Mouse (Mus musculus): ENCODE measurements around the gene Hpf1. TPM values are rescaled to one million over a fixed set of nuclear protein-coding genes. Genes with fewer than 3 reads are reported as not detected.

Hpf1 gene
- polyA plus RNA-seq, 1 experiment from 2014 or later, result 48.9 TPM

DNA sequence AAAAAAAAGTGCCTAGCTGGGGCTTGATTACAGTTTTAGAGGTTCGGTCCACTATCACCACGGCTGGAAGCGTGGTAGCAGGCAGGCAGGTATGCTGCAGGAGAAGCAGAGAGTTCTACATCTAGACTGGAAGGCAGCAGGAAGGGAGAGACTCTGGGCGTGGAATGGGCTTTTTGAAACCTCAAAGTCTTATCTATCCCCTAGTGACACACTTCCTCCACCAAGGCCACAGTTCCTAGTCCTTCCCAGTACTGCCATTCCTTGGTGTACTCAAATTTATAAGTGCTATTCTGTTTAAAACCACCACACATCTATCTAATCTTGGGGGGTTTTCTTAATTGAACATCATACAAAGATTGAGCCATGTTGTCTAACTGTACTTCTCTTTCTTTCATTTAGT is 1.5 kb downstream of the Hpf1 start:
- no peak for ATAC-seq
- in situ Hi-C loops (cut with MboI; ENCODE audit: low pct_unique_long_range_greater_than_20kb), result no loop called here
- no peak for TF ChIP-seq CTCF (IDR thresholded peaks at IDR 0.05)
- DNase-seq (ENCODE audit: low read depth, low spot score), result no peak
- H3K27me3 ChIP-seq, result no peaks in the 10 kb centered on the region
- POLR2A ChIA-PET, result no interaction called here
- CTCF ChIA-PET, result interaction anchor here (0.7 to 1.4 kb wide), 3 partner anchors 9 to 13 kb away, joined by 3 read pairs; no protein-coding TSS in a partner anchor

DNA sequence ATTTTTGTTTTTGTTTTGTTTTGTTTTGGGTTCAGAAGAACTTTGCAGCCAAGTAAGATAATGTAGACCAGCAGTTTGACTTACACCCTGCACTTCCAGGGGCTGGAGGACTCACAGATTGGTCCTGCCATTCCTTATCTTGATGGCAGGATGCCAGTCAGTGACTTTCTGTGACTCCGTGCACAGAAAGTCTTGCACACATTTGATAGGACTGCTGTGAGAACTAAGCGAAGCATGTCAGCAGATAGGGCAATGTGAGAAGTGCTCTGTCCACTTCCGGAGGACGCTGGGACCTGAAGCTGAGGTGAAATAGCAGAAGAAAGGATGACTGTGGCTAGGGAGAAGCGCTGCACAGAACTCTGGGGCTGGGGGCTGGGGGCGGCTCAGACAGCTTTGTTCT is 5.7 kb downstream of the Hpf1 start:
- ATAC-seq (no peak), DNase-seq (ENCODE audit: low read depth, low spot score) (no peak)
- no peak for TF ChIP-seq CTCF (IDR thresholded peaks at IDR 0.05)
- H3K27me3 ChIP-seq, result no peaks in the 10 kb centered on the region
- in situ Hi-C loops (cut with MboI; ENCODE audit: low pct_unique_long_range_greater_than_20kb), result no loop called here
- ChIA-PET POLR2A (no interaction called here), CTCF (interaction anchor here (0.6 to 1.4 kb wide), 2 partner anchors 57 kb away, joined by 3 read pairs; no protein-coding TSS in a partner anchor)

GRCm38 (mm10) chr8:60900147-60900546 is 9.9 kb downstream of the Hpf1 start:
- no peak for TF ChIP-seq CTCF (IDR thresholded peaks at IDR 0.05)
- CTCF ChIA-PET, result no interaction called here
- DNase-seq (ENCODE audit: low read depth, low spot score) (no peak), ATAC-seq (no peak)
- POLR2A ChIA-PET, result no interaction called here
- no peaks in the 10 kb centered on the region for H3K27me3 ChIP-seq
- in situ Hi-C loops (cut with MboI; ENCODE audit: low pct_unique_long_range_greater_than_20kb), result no loop called here

GRCm38 (mm10) chr8:60912081-60912480 is 21.9 kb downstream of the Hpf1 start:
- H3K27me3 ChIP-seq, result no peaks in the 10 kb centered on the region
- ChIA-PET POLR2A (interaction anchor here (0.6 kb wide), 1 partner anchor 33 kb away, joined by 3 read pairs; no protein-coding TSS in a partner anchor), CTCF (no interaction called here)
- TF ChIP-seq CTCF (IDR thresholded peaks at IDR 0.05), result no peak
- in situ Hi-C loops (cut with MboI; ENCODE audit: low pct_unique_long_range_greater_than_20kb), result no loop called here
- DNase-seq (ENCODE audit: low read depth, low spot score), result no peak
- ATAC-seq, result no peak

GRCm38 (mm10) chr8:60912554-60912953 is 22.3 kb downstream of the Hpf1 start:
- ATAC-seq (no peak), DNase-seq (ENCODE audit: low read depth, low spot score) (no peak)
- TF ChIP-seq CTCF (IDR thresholded peaks at IDR 0.05), result no peak
- in situ Hi-C loops (cut with MboI; ENCODE audit: low pct_unique_long_range_greater_than_20kb), result no loop called here
- ChIA-PET CTCF (no interaction called here), POLR2A (interaction anchor here (0.6 kb wide), 1 partner anchor 33 kb away, joined by 3 read pairs; no protein-coding TSS in a partner anchor)
- H3K27me3 ChIP-seq, result no peaks in the 10 kb centered on the region

GRCm38 (mm10) chr8:60919069-60919468 is 28.9 kb downstream of the Hpf1 start:
- TF ChIP-seq CTCF (IDR thresholded peaks at IDR 0.05), result no peak
- no peaks in the 10 kb centered on the region for H3K27me3 ChIP-seq
- DNase-seq (ENCODE audit: low read depth, low spot score), result no peak
- peak; percentile 31 for ATAC-seq
- POLR2A ChIA-PET, result no interaction called here
- CTCF ChIA-PET, result interaction anchor here (0.9 kb wide), 1 partner anchor 12 kb away, joined by 3 read pairs; no protein-coding TSS in a partner anchor
- in situ Hi-C loops (cut with MboI; ENCODE audit: low pct_unique_long_range_greater_than_20kb), result no loop called here

DNA sequence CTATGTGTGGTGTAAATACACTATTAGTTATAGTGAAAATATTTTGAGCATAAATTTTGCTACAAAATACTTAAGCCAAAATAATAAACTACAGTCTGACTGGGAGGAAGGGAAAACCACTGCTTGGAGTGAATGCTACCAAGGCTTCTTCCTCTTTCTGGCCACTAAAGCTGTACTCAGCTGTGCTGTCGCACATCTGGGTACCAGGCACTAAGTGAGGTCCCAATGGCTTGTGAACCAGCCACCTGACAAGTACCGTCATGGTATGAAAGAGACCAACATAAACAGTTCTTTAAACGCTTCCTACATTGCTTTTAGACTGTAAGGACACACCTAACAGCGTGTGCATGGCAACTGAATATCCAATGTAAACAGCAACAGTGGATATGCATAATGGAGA is 30.0 kb downstream of the Hpf1 start:
- in situ Hi-C loops (cut with MboI; ENCODE audit: low pct_unique_long_range_greater_than_20kb), result no loop called here
- DNase-seq (ENCODE audit: low read depth, low spot score) (no peak), ATAC-seq (no peak)
- H3K27me3 ChIP-seq, result no peaks in the 10 kb centered on the region
- ChIA-PET CTCF (interaction anchor here (1.4 to 1.8 kb wide), 3 partner anchors 10 to 20 kb away, joined by 3 to 9 read pairs (median 4); no protein-coding TSS in a partner anchor), POLR2A (no interaction called here)
- no peak for TF ChIP-seq CTCF (IDR thresholded peaks at IDR 0.05)

DNA sequence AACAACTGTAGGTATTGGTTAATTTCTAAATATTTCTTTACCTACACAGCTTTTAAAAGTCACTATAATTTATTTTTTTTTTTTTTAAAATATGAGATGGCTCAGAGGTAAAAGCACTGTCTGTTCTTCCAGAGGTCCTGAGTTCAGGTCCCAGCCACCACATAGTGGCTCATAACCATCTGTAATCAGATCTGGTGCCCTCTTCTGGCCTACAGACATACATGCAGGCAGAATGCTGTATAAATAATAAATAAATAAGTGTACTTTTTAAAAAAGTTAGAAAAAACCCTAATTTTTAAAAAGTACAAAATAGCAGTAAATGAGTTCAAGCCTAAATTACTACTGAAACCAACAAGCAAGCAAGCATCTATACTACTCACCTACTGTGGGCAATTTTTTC is 43.4 kb downstream of the Hpf1 start:
- CTCF ChIA-PET, result interaction anchor here (2.6 kb wide), 1 partner anchor 15 kb away, joined by 12 read pairs; no protein-coding TSS in a partner anchor
- POLR2A ChIA-PET, result no interaction called here
- peak; percentile 63 for TF ChIP-seq CTCF (IDR thresholded peaks at IDR 0.05)
- H3K27me3 ChIP-seq, result no peaks in the 10 kb centered on the region
- in situ Hi-C loops (cut with MboI; ENCODE audit: low pct_unique_long_range_greater_than_20kb), result no loop called here
- no peak for DNase-seq (ENCODE audit: low read depth, low spot score)
- ATAC-seq, result no peak

GRCm38 (mm10) chr8:60938717-60939424 is 48.7 kb downstream of the Hpf1 start:
- in situ Hi-C loops (cut with MboI; ENCODE audit: low pct_unique_long_range_greater_than_20kb), result no loop called here
- TF ChIP-seq CTCF (IDR thresholded peaks at IDR 0.05), result no peak
- ATAC-seq (no peak), DNase-seq (ENCODE audit: low read depth, low spot score) (no peak)
- H3K27me3 ChIP-seq, result no peaks in the 10 kb centered on the region
- CTCF ChIA-PET, result interaction anchor here (0.9 to 1.2 kb wide), 3 partner anchors 8 to 11 kb away, joined by 3 to 4 read pairs (median 4); no protein-coding TSS in a partner anchor
- POLR2A ChIA-PET, result no interaction called here

DNA sequence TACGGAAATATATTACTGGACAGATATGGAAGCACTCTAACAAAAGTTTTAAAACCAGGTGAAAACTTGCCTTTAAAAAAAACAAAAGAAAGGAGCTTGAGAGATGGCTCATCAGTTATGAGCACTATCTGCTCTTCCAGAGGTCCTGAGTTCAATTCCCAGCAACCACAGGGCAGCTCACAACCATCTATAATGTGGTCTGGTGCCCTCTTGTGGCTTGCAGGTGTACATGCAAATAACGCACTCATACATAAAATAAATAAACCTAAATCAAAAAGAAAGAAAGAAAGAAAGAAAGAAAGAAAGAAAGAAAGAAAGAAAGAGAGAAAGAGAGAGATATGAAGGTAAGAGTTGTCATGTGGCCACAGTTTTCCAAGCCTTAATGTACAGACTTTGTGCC is 52.6 kb downstream of the Hpf1 start:
- TF ChIP-seq CTCF (IDR thresholded peaks at IDR 0.05), result peak; percentile 58

DNA sequence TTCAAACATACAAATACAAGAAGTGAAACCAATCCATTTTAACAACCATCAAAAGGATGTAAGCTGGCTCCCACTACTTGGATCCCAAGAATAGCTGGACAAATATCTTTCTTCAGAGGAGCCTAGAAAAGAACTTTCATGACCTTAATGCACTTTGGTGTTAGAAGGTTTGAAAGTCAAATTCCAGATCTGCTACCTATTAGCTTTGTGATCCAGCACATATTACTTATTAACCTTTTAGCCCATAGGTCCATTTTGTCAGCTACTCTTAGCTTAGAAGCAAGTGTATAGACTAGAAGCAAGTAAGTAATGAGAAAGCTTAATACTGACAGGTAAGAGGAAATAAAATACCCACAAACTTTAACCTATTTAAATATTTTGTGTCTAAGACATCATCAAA is 57.3 kb downstream of the Hpf1 start:
- ChIA-PET CTCF (interaction anchor here (1.0 to 3.8 kb wide), 3 partner anchors 9 to 443 kb away, joined by 3 to 12 read pairs (median 4); no protein-coding TSS in a partner anchor), POLR2A (no interaction called here)
- H3K27me3 ChIP-seq, result no peaks in the 10 kb centered on the region
- in situ Hi-C loops (cut with MboI; ENCODE audit: low pct_unique_long_range_greater_than_20kb), result no loop called here
- ATAC-seq (no peak), DNase-seq (ENCODE audit: low read depth, low spot score) (no peak)
- TF ChIP-seq CTCF (IDR thresholded peaks at IDR 0.05), result no peak

More for the DNA sequence above, 52.6 kb downstream of the Hpf1 start:
- DNase-seq (ENCODE audit: low read depth, low spot score), result no peak
- CTCF ChIA-PET, result interaction anchor here (1.3 kb wide), 1 partner anchor 14 kb away, joined by 3 read pairs; no protein-coding TSS in a partner anchor
- H3K27me3 ChIP-seq, result no peaks in the 10 kb centered on the region
- POLR2A ChIA-PET, result no interaction called here
- in situ Hi-C loops (cut with MboI; ENCODE audit: low pct_unique_long_range_greater_than_20kb), result no loop called here
- ATAC-seq, result no peak

Data from Patski (cell line).